Mouse (Mus musculus) adrenal gland, adult 2 months (tissue): ENCODE results near the gene Klrb1b. TPM values are rescaled to one million over a fixed set of nuclear protein-coding genes. Genes with fewer than 3 reads are reported as not detected.

Experiments
- DNase-seq: peaks from one replicate; pipeline ENCODE4 v3.0.0; 2021
- long read RNA-seq: library from polyadenylated mRNA; stranded (forward); transcript quantifications from one replicate; pipeline ENCODE4 v2.0.0, GENCODE M21; 2021
- polyA plus RNA-seq: library from polyadenylated mRNA; depleted of rRNA; stranded (reverse); fragments of >200 nt; gene quantifications from 2 replicates; pipeline ENCODE4 v1.2.3, GENCODE M21; 2012; rRNA removed
- total RNA-seq, 2 experiments: library from RNA; stranded (reverse); gene quantifications; 2 replicates each; pipeline ENCODE4 v1.2.3; 2021

Gene Klrb1b
- total RNA-seq (under 1 TPM; 0.66 to 0.79 TPM), polyA plus RNA-seq (0.12 TPM in 1 of 2 replicates, not detected in the other)
- long read RNA-seq = 0 reads

DNA sequence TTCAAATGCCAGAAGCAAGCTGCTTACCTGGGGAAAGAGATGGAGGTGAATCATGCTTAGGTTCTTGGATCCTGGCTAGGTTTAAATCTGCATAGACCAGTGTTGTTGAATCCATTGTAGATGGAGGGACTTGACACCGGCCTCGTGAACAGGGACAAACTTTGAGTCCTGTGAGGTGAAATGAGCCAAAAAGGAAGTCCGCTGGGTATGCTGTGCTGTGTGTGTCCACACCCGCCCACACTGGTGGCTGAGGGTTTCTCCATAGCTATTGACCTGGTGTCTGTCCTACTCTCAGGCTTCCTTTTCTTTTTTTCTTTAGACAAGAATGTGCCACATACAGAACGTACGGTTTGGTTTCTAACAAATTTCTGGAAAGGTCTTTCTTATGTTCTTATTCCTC, at the start of gene Klrb1b, which contains the start of gene Gm44511:
Gene Klrb1b, minus strand, starts transcription at position 200 of the 400 bp plus-strand sequence.
Gene Gm44511, minus strand, starts transcription at position 184 of the 400 bp plus-strand sequence.
- DNase-seq = no peak

DNA sequence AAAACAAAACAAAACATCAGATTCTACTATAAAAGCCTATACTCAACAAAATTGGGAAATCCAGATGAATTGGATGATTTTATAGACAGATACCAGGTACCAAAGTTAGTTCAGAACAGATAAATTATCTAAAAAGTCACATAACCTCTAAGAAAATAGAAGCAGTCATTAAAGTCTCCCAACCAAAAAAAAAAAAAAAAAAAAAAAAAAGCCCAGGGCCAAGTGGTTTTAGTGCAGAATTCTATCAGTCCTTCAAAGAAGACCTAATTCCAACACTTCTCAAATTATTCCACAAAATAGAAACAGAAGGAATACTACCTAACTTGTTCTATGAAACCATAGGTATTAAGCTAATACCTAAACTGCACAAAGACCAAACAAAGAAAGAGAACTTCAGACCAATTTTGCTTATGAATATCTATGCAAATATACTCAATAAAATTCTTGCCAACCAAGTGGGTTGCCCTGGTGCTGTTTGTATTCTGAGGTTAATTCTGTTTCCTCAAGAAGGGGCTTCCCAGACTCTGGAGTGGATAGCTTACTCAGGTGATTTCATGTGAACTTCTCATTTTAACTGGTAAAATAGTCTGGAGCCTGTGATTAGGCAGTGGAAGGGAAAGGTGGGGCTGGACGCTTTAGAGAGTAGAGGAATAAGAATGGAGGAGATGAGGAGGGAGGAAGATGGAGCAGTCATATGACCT, 45.9 kb upstream of the Klrb1b start:
- DNase-seq = no peak

GRCm38 (mm10) chr6:128868861-128869260, 42.7 kb upstream of the Klrb1b start:
- no peak for DNase-seq

DNA sequence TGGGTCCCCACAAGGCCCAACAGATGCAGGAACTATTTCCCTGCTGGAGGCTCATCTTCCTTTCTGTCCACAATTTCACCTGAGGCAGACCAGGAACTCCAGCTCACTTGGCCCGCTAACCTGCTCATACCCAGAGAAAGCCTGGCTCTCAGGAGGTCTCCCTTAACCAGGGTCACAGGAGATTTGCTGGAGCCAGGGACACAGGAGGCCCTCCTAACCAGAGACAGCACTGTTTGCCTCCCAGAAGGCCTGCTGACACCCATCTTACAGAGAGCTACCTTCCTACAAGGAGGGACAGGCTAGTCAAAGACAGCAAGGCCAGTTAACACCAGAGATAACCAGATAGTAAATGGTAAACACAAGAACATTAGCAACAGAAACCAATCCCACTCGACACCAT, 31.8 kb upstream of the Klrb1b start:
- DNase-seq = no peak

GRCm38 (mm10) chr6:128856250-128856649, 30.1 kb upstream of the Klrb1b start:
- DNase-seq = peak; percentile 79

GRCm38 (mm10) chr6:128855477-128855876, 29.3 kb upstream of the Klrb1b start:
- no peak for DNase-seq

GRCm38 (mm10) chr6:128854895-128855294, 28.8 kb upstream of the Klrb1b start:
- DNase-seq = no peak

GRCm38 (mm10) chr6:128854024-128854820, 28.1 kb upstream of the Klrb1b start:
- DNase-seq = peak; percentile 62

DNA sequence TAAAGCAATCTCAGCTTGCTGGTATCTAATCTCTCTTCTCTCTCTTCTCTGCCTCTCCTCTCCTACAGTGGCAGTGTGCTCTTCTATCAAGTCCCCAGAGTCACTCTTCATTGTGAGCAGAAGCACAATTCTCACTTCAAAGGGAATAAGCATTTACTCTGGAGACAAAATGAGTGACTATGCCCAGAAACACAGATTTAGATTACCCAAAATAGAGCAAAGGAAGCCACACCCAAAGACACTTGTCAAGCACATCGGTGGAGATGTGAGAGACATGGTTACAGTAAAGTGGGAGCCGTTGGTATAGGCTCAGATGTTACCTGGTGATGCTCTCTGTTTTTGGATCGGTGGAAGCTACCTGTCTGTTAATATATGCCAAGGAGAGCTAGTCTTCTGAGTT, 26.6 kb upstream of the Klrb1b start:
- no peak for DNase-seq

GRCm38 (mm10) chr6:128851151-128851550, 25.0 kb upstream of the Klrb1b start:
- DNase-seq = no peak

DNA sequence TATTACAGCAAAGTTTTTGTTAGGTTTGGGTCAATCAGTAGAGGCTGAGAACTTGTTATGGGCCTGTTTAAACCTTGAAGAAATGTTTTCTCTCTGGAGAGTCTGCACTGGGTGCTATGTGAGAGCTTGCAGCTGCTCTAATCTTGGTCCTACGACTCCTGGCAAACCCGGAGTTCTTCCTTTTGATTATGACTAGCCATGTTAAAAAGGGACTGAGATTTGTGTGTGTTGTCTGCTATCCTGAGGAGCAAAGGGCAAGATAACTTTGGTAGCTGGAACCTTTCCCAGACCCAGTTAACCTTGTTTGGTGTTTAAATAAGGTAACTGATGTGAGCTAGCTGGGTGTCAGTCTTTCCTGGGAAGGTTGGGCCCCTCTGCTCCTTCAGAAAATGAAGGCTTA, 24.5 kb upstream of the Klrb1b start:
- DNase-seq = no peak

DNA sequence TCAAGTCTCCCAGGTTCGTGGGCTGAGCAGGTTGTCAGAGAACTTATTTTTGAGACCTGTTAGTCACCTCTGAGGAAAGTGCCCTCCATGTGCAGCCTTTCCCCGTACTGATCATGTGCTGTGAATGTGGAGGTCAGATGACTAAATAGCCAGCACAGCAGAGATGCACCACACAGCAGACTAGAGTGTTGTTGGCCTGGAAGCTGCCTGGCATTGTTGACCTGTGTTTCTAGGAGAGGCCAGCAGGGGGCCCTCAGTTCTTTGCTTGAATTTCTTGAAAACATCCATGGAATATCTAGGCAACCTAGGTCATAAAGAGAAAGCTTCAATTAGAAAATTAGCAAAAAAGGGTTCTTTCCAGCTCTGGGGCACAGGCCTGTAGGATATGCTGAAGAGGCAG, 23.8 kb upstream of the Klrb1b start:
- DNase-seq = peak; percentile 68

DNA sequence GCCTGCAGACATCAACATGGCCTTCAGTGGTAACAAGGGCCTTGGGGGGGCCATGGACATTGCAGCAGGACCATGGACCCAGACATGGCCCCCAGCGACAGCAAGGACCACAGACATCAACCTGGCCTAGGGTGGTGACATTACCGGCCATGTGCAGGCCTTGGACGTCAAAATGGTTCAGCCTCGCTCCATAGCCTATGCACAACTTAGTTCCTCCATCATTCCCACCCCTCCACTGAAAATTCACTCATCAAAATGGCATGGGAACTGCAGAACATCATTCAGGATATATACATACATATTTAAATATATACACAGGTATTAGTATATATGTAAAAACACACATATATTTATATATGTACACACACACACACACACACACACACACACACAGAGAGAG, 21.3 kb upstream of the Klrb1b start:
- DNase-seq = no peak

DNA sequence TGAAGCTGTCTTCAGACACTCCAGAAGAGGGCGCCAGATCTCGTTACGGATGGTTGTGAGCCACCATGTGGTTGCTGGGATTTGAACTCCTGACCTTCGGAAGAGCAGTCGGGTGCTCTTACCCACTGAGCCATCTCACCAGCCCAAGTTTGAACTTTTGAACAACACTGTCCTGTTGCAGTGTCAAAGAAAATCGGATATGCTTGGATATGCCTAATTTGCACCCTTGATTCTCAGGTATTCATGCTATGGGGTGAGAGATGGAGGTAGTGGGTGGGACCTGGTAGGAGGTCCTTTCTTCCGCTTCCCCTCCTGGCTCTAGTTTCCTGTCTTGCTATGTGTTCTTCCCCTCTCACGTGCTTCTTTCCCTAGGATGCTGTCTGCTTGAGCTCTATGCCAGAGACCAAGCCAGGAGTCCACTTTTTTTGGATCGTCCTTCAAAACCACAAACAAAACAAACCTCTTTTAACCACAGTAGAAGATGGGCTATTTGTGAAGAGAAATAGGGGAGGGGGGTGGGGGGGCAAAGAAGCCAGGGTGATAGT, 19.9 kb upstream of the Klrb1b start:
- DNase-seq = no peak

- DNase-seq = peak; percentile 87
These were observed 19.3 kb upstream of the Klrb1b start for GRCm38 (mm10) chr6:128845319-128845979.

DNA sequence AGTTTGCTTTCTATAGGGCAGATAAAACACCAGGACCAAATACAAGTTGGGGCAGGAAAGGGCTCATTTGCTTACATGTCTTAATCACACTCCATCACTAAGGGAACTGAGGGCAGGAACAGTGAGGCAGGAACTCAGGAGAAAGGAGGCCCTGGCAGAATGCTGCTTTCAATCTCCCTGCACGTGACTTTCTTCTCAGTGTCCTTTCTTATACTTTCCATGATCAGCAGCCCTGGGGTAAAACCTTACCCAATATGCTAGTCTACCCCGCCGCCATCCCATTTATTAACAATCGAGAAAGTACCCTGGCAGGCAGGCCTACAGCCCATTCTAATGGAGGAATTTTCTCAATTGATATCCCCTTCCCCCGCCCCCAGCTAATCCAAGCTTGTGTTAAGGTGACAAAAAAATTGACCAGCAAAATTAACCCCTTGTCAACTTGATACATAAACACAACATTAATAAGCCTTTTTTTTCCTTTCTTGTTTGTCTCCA, 18.5 kb upstream of the Klrb1b start:
- no peak for DNase-seq

DNA sequence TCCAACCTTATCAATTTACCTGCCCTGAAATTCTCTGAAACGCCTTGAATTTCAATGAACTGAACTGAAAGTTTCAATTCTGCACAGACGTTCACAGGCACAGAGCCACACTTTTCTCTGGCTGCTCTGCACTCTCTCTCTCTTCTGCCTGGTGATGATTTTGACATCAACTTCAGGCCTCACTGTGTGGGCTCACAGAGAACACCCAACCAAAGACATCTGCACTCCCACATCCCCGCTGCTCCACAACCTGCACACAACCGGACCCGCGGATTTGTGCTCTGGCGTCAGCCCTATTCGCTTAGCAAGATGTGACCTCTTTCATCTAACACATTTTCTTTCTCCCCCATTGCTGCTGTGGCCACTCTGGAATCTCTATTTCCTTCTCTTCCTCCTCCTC, 18.0 kb upstream of the Klrb1b start:
- no peak for DNase-seq

- DNase-seq = peak; percentile 81
These were observed 17.4 kb upstream of the Klrb1b start for GRCm38 (mm10) chr6:128843479-128843992.

GRCm38 (mm10) chr6:128842945-128843478, 16.9 kb upstream of the Klrb1b start:
- peak; percentile 95 for DNase-seq

DNA sequence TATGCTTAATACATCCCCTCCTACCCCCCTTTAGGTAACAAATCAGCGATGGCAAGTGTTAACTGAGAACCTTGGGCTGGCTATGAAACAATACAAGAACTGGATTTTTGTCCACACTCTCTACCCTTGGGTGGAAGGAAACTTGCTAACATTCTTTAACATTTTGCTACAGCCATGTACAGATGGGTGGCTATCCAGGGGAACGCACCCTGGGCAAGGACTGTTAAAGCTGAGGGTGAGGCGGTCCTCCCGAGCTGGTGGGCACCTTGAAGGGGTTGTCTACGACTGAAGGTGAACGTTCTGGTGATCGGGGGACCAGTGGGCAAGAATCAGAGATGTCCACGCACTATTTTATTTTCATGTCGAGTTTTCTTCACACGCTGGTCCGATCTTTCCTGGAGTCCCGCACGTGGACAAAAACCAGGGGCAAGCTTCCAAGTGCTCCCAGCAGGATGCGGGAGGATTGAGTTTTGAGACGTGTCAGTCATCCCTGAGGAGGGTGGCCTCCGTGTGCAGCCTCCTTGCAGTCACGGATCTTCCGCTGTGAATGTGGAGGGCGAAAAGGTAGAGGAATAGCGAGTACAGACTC, 16.3 kb upstream of the Klrb1b start:
- DNase-seq = no peak
